Mouse (Mus musculus) ovary, postnatal 14 days (tissue): ENCODE measurements around the gene Rps15.

Experiments
- DNase-seq: peaks from one replicate; pipeline ENCODE4 v3.0.0; 2022; ENCODE audit warnings: low spot score

The Rps15 gene

DNA sequence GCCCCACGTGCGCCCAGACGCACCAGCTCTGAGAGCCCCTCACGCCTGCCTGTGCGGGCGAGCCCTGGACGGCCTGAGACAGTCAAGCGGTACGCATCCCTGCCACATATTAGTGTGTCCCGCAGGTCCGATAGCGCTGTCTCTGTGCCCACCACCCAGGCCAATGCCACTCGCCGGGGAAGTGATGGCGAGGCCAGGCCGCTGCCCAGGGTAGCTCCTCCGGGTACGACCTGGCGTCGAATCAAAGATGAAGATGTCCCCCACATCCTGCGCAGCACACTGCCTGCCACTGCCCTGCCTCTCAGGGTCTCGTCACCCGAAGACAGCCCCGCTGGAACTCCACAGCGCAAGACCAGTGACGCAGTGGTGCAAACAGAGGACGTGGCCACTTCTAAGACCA lies 23.1 kb downstream of the Rps15 start:
- DNase-seq = no peak

DNA sequence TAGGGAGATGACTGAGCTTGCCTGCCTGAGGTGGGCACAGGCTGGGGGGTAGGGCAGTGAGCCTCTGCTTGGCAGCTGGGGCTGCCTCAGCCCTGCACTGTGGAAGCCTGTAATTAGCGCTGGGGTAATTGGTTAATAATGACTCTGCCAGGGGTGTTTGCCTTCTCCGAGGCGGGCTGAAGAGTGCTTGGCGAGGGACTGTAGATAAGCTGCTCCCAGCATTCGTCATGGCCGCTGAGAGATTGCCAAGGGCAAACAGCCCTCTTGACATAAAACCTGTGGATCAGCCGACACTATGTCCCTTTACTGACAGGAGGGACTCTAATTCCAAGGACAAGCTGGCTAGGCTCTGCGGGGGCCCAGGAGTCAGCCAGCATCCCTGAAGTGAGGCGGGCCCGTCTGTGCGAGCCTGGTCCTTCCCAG lies 24.1 kb downstream of the Rps15 start:
- DNase-seq = no peak

DNA sequence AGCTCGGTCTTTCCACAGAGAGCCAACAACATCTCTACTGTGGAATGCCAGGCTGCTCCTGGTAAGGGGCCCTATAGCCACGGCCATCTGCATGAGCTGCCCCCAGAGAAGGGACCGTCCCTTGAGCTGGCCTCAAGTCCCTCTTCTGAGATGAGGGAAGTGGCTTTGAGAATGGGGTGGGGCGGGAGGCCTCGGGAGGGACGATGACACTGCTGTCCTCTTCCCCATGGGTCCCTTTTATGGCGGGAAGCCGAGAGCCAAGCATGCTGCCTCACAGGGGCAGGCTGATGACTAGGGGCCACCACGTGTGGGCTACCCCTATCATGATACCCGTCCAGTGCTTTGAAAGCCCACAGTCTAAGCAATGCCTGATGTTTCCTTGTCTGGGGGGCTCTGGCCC lies 24.8 kb downstream of the Rps15 start:
- no peak for DNase-seq

DNA sequence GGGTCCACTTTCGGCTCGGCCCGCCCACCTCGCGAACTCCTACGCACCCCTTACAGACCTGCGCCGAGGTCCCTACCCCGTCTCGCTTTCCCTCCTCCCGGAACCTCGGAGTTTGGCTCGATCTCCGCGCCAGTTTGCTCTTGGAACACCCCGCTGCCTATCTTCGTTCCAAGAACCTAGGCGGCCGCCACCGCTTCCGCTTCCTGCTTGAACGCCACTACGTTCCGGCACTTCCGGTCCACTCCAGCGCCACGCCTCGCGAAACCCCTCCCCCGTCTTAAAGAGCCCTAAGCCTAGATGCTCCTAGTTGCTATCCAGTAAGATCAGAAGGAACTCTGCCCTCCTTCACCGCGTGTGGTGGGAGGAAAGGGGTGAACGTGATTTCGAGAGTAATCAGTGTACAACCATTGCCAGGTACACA lies 28.1 kb downstream of the Rps15 start, which contains the start of gene 2310011J03Rik:
TSS of gene 2310011J03Rik (minus strand) at position 198 of the 421 bp plus-strand sequence.
- DNase-seq = peak; percentile 79

DNA sequence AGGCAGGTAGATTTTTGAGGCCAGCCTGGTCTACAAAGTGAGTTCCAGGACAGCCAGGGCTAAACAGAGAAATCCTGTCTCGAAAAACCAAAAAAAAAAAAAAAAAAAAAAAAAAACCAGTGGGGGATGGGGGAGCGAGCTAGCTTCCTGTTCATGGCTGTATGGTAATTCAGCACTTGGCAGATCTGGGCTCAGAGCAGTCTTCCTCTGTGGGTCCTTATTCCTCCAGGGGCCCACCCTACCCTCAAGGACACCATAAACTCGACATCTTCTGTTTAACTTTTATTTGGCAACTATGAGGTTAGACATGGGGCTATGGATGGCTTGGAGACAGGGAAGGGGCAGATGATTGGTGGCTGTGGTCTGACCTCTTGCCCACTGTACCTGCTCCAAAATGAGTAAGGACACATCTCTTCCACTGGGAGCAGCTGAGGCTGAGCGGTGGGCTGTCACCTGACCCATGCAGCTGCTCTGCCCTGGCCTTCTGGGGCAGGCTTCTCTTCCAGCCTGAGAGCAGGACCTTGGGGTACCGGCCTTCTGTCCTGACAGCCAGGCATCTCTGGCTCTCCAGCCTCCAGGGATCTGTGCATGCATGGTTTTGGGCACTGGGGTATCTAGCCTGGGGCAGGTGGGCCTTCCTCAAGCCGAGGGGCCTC lies 28.9 kb downstream of the Rps15 start:
- no peak for DNase-seq

DNA sequence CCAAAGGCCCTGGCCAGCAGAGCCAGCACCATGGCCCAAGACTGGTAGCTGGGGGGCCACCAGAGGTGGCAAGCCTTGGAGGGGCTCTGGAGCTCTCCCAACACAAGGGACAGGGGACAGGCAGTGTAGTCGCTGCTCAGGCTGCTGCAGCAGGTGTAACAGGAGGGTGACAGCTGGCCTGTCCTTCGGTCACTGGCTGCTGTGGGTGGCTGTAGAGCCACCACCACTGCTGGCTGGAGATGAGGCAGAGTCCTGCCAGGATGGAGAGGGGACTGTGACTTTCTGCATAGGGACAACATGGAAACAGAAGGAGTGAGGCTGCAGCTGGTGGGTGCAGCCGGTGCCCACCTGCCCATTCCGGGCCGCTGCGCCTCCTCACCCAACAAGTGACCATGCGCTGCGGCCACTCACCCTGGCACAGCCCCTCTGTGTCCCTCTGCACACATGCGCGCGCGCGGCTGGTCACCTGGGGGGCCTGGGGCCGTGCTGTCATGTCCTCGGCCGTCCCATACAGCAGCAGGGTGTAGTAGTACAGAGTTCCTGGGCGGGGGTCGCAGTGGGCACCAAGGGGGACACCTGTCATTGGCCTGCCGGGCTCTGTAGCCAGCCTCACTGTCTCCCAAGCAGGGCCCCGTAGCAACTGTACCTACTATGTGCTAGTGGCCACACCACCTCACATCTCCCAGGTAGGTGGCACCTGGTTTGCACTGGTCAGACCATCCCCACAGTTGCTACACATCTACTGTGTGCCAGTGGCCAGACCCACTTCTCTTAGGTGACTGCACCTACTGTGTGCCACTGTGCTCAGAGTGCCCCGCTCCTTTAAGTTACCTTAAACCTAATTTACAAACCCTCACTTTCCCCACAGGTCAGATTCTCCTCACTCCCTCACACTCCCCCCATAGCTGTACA lies 29.7 kb downstream of the Rps15 start:
- DNase-seq = no peak

DNA sequence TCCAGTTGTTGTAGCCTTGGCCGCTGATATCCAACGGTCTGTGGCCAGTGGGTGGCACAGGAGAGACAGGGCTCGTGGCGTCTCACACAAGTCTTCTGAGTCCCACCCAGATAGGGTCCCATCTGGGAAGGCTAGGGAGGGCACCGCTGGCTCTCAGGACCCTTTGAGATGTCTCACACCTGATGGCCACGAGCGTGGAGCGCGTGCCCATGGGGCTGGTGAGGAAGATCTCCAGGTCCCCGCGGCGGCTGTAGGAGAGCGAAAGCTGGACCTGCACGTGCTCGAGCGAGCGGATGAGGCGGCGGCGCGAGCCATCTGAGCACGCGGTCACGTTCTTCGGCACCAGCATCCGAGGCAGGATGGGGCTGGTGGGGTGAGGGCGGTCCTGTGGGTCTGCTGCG lies 30.6 kb downstream of the Rps15 start:
- DNase-seq = no peak

DNA sequence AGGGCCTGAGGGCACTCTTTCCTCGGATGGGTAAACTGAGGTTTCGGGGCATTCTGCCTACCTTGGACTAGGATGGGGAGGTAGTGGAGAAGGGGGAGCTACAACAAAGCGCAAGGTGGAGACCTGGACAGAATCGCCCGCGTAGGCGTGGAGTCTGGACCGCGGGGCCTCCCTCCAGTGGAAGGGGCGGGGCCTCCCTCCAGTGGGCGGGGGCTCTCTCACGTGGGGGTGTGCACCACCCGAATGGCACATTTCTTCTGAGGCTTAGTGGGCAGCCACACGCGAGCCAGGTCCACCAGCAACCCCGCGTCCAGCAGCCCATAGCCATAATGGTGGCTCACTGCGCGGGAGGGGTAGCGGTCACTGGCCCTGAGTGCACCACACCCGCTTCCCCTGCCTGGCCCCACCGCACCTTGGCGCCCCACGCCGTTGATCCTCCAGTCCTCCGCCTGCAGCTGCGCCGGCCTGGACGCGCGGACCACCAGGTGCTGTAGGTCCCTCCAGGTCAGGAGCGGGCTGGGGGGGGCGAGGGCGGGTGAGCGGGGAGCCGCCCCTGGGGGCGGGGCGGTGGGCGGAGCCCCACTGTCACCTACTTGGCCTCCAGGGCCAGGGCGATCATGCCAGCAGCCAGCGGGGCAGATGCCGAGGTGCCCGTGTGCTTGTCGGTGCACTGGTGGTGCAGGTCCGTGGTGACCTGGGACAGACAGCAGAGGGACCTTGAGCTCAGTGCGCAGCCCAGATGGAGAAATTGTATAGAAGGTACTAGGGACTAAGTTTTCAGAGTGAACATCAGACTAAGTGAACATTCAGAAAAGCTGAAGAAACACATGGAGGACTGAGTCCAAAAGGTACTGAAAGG lies 31.2 kb downstream of the Rps15 start:
- DNase-seq = peak; percentile 62

DNA sequence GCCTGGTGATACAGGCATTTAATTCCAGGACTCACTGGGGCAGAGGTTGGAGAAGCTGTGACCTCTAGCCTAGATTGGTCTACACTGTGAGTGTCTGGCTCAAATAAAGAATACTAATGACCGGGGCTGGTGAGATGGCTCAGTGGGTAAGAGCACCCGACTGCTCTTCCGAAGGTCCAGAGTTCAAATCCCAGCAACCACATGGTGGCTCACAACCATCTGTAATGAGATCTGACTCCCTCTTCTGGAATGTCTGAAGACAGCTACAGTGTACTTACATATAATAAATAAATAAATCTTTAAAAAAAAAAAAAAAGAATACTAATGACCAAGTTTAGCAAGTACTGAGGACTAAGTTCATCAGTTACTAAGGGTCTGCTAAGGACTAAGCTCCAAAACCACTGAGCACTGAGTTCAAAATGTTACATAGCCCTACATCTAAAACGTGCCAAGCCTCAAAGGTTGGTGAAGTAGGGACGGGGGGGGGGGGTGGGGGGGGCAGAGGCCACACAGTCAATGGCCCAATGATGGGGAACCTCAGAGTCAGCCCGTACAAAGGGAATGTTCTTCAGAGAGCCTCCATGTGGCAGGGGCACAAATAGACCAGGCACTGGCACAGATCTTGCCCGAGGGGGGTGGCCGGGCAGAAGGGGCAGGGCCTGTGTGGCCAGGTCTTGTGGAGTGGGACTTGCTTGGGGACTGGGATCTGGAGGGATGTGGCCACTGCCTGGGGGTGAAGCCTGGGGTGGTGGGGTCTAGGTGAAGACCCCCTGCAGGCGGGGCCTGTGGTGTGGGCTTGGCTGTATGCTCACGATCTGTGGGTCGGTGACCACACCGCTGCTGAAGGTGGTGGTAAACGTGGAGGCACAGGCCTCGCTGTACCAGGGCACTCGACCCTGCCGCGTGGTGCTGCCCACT lies 32.1 kb downstream of the Rps15 start:
- no peak for DNase-seq

DNA sequence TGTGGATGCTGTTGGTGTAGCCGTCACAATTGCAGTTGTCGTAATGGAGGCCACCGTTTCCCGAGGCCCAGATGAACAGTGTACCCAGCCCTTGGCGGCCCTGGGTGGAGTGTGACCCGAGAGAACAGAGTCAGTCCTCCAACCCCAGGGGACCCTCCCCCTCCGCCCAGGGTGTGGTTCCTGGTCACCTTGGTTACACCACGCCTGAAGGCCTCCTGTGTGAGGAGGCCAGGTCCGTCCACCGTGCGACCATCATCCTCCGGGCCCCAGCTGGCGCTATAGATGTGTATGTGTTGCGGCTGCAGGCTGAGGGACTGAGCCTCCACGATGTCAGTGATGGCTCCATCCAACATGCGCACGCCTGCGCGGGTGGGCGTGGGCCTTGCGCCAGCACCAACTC lies 32.8 kb downstream of the Rps15 start:
- no peak for DNase-seq

DNA sequence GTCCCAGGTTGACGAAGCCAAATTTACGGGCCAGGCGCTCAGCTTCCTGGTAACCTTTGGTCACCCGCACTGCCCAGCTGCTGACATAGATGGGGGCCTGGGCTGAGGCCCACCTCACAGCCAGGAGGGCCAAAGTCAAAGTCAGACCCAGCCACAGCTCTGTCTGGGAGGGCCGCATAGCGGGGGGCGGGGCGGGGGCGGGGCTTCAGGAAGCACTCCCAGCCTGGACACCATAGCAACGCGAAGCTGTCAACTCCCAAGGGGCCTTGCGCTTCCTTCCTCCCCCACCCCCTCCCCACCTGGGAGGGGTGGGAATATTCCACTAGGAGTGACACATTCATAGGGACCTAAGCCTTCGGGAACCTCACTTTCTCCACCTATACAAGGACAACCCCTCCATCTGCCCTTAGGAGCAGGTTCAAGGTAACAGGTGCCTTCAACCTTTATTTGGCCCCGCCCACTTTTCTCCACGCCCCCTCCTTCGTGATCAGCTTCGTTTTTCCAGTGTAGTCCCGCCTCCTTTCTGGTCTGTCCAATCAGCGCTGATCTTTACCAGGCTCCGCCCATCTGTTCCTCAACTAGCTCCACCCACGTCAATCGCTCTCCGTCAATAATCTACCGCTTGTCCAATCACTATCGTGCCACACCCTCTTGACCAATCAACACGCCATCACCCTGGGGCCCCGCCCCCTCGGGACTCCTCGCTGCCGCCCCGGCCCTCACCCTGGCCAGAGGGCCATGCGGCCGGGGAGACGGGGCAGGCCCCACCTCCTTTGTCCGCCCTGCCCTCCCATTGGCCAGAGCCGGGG lies 37.2 kb downstream of the Rps15 start, which contains the start of the genes Pcsk4 and Reep6:
TSS of gene Pcsk4 (minus strand) at position 226 of the 809 bp plus-strand sequence.
TSS of gene Reep6 (plus strand) at position 681 of the 809 bp plus-strand sequence.
- DNase-seq = peak; percentile 95

DNA sequence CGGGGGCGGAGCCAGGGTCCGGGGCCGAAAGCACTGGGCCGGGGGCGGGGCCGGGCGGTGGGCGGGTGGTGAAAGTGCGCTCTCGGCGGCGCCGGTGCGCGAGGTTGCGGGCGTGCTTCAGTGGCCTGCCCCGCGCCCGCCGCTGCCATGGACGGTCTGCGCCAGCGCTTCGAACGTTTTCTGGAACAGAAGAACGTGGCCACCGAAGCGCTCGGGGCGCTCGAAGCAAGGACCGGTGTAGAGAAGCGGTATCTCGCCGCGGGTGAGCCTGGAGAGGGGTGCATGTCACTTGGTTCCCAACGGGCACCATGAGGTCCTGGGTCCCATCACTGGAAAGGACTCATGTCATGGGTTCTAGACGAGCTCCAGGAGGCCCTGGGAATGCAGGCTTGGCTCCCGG lies 37.8 kb downstream of the Rps15 start:
- DNase-seq = no peak

DNA sequence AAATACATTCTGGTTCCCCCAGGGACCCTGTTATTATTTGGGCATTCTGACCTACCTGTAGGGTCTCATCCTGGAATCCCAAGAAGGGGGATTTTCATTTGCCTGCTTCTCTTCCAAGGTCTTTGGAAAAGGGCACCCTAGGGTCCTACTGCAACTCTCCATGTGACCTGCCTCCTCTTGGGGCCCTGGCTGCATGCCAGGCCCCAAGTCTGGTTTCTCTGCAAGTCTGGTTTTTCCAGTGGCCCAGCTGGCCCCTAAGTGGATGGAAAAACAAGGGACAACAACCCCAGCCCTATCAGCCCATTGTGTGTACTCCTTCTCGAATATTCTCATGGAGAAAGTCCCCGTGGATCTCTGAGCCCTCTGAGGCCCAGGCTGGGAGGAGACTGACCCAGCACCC lies 38.6 kb downstream of the Rps15 start:
- no peak for DNase-seq

DNA sequence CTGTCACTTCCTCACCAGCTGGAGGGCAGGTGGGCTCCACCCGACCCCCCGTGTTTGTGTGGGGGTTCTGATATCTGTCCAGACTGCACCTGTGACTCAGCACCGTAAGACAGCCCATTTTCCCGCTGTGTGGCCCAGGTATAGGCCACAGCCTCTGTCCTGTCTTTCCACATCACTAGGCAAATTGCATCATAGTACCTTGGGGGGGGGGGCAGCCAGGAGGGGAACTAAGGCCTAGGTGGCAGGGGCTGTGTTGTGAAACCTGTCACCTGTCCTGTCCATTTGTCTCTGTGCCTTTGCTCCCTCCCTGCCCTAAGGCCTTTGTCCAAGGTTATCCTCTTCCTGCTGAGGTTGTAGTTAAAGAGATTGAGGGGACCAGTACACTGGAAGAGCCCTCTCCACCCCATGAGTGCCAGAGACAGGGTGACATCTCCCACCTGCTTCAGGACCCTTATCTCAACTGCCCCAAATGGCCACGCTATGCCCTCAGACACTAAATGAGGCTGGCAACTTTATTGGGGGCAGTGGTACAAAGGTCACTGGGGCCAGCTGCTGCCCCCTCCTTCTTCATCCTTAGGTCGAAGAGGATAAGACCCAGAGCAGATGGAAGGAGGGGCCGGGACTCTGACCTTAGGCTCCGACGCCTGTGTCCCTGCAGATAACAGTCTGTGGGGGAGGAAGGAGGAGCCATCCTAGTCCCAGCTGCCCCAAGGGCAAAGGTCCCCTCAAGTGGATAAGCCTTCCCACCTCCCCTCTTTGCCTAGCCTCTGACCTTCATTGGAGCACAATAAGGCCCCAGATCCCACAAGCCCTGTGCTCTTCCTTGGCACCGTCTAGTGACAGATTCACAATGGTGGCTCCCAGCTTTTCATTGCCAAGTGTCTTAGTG lies 39.6 kb downstream of the Rps15 start:
- DNase-seq = no peak

DNA sequence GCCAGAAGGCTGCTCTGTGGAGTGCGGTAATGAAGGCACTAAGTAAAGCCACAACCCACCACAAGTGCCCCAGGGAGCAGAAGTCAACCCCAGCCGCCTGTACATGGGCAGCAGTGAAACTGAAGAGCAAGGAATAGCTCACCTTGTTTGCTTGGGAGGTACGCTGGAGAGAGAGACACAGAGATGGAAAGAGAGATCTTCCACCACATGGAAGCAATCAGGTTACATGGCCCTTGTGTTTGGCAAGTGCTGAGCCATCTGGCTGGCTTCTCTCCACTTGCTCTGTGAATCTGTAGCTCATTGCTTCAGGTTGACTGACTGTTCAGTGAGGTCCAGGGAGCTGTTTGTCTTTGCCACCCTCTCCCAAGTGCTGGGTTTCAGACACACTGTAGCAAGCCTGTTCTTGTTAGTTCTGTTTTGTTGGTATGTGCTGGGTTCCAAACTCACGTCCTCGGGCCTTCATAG lies 40.3 kb downstream of the Rps15 start:
- DNase-seq = no peak

DNA sequence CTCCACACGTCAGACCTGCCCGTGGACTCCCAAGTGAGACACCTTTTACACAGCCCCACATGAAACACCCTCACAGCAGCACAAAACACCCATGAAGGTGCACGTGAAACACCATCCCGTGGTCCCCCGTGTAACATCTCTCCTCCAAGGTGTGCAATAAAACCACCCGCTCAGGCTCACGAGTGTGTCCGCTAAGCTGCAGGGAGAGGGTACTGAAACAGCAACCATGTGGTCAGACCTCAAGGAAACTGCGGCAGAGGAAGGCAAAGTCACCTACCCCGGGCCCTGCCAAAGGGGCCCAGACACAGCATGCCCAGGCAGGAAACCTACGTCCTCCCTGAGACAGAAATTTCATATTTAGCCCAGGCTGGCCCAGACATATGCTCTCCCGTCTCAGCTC lies 44.0 kb downstream of the Rps15 start:
- no peak for DNase-seq

DNA sequence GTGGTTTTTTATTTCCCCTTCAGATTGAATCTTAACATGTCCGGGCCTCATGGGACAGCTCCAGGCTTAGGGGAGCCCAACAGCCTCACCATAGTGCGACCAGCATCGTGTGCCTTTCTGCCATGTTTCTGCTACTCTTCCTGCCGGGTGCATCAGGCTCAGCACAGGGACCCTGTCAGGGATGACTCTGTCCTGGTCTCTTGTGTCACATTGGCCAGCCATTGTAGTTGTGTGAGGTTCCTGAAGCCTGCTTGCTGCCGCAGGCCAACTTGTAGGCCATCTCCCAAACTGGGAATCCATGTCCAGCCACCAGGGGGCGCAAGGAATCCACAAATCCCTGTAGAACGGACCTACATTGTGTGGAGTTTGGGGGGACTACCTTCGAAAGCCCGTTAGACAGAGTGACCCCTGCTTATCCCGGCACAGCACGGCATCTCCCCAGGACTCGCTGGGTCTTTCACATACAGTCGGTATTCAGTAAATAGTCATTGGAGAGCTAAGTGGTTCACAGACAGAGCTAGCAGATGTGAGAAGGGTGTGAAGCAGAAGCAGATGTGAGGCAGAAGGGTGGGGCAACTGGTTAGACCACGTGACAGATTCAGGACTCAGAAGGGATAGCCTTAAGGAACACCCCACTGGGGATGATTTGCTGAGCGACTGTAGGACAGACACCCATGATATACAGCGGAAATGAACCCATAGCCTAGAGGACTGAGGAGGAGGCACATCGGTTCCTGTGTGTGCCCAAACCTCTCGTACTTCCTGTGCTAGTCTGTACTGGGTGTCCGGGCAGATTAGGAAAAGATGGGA lies 47.9 kb downstream of the Rps15 start:
- DNase-seq = peak; percentile 79

DNA sequence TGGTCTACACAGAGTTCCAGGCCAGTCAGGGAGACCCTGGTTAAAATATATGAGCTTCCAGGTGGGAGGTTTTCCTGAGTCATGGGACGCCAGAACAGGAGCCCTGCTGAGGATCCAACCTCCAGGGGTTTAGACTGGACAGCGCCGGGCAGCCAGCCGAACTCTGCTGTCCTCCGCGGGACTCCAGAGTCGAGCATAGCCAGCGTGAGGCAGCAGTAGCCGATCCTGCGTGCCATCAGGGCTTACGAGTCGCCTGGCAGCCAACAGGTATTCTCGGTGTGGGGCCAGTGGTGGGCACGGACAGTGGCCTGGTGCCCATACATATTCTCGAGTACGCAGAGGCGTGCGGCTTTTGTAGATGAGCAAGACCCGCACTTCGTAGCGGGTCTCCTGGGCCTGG lies 48.8 kb downstream of the Rps15 start:
- DNase-seq = no peak
